Mouse (Mus musculus) 3T3-L1 (cell line): Measurements from ENCODE around the gene Edrf1.
A peak's percentile ranks its signal among the peaks of the same experiment; 100 is the strongest.
"Not testable (repeated sequence)": the region's sequence is repeated elsewhere in the genome, so short reads cannot be mapped to it uniquely, and the experiment has no call there.

Experiments
- DNase-seq: peaks from one replicate; pipeline ENCODE4 v3.0.0-alpha.2; 2015; ENCODE audit warnings: low read depth, low spot score

Edrf1 gene

GRCm38 (mm10) chr7:133645716-133646115, 8.4 kb downstream of the Edrf1 start:
- DNase-seq: no peak

- no peak for DNase-seq
These were observed 25.1 kb downstream of the Edrf1 start for GRCm38 (mm10) chr7:133662467-133662866.

- peak; percentile 24 for DNase-seq
These were observed 31.7 kb downstream of the Edrf1 start for GRCm38 (mm10) chr7:133669071-133669470.

- DNase-seq: no peak
These were observed 32.6 kb downstream of the Edrf1 start for GRCm38 (mm10) chr7:133669946-133670345.

- DNase-seq: no peak
These were observed 33.5 kb downstream of the Edrf1 start for GRCm38 (mm10) chr7:133670846-133671245.

GRCm38 (mm10) chr7:133676002-133676401, 38.7 kb downstream of the Edrf1 start:
- DNase-seq: peak; percentile 36

GRCm38 (mm10) chr7:133678716-133679115, 41.4 kb downstream of the Edrf1 start:
- no peak for DNase-seq

GRCm38 (mm10) chr7:133679439-133679838, 42.1 kb downstream of the Edrf1 start:
- no peak for DNase-seq

GRCm38 (mm10) chr7:133679961-133680360, 42.6 kb downstream of the Edrf1 start, which contains the start of gene Mmp21:
Mmp21 (minus strand) TSS chr7:133680061.
- DNase-seq: no peak

- no peak for DNase-seq
These were observed 46.3 kb downstream of the Edrf1 start for GRCm38 (mm10) chr7:133683626-133684025.

GRCm38 (mm10) chr7:133684110-133684509, 46.8 kb downstream of the Edrf1 start:
- DNase-seq: peak; percentile 14

GRCm38 (mm10) chr7:133684701-133685100, 47.4 kb downstream of the Edrf1 start:
- no peak for DNase-seq

- not testable (repeated sequence) for DNase-seq
These were observed 48.3 kb downstream of the Edrf1 start for GRCm38 (mm10) chr7:133685644-133686043.

- no peak for DNase-seq
These were observed 60.8 kb downstream of the Edrf1 start for GRCm38 (mm10) chr7:133698021-133698709.

- no peak for DNase-seq
These were observed 62.5 kb downstream of the Edrf1 start for GRCm38 (mm10) chr7:133699885-133700284.

GRCm38 (mm10) chr7:133701366-133701765, 64.0 kb downstream of the Edrf1 start:
- DNase-seq: no peak

- no peak for DNase-seq
These were observed 65.0 kb downstream of the Edrf1 start for GRCm38 (mm10) chr7:133702333-133702732.

GRCm38 (mm10) chr7:133703906-133704305, 66.6 kb downstream of the Edrf1 start:
- DNase-seq: no peak

- no peak for DNase-seq
These were observed 70.0 kb downstream of the Edrf1 start for GRCm38 (mm10) chr7:133707301-133707700.

- DNase-seq: no peak
These were observed 78.0 kb downstream of the Edrf1 start for GRCm38 (mm10) chr7:133715387-133715786.

GRCm38 (mm10) chr7:133718580-133718979, 81.2 kb downstream of the Edrf1 start:
- peak; percentile 35 for DNase-seq

- no peak for DNase-seq
These were observed 83.3 kb downstream of the Edrf1 start for GRCm38 (mm10) chr7:133720616-133721015.
